In the genomic region with DNA sequence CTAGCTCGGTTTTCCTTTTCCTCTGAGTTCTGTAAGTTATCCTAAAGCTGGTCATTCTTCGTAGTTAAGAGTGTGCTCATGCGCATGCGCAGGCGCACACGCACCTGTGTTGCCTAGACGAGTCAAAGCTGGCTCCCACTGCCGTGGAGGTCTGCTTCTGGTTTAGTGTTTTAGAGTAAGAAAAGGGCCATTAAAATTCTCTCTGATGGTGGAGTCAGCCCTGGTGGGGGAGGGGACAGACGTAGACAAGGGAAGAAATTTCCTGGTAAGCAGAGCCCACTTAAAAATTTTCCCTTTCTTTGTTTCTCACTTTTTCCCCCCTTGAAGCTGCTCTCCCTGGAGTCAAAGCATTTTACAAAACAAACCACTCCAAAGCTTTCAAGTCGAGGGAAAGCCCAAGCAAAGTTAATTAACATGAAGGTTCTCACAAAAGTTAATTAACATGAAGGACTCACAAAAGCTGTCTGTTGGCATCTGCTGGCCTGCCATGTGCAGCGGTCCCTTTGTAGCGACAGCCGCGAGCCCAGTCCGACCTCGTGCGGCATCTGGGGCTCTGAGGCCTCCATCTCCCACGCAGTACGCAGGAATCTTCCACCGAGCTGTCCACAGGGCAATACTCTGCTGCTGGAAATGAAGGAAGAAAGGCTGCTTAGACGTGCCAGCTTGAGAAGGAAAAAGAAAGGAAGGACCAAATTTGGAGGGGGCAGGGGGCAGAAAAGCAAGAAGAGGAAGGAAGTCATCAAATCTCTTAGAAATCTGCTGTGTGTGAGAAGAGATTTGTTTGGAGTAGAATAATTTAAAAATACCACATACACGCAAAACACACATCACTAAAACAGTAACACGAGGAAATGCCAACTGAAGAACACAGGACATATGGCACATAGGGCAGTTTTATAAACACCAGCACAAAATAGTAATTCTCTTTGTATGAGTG, we compare ENCODE assay signal across 8 mouse cellular contexts. TPM values are rescaled to one million over a fixed set of nuclear protein-coding genes. Genes with fewer than 3 reads are reported as not detected.
DNase-seq lines count a peak whose midpoint lies in the region; ATAC-seq and TF ChIP-seq lines count a peak whose summit lies in the region.

A gene (minus strand): TSS at position 633 of the 937 bp plus-strand sequence.

- DNase-seq in lung, adult 2 months = no peak
- no peak for DNase-seq in lung, postnatal 36 days
- DNase-seq in ZHBTc4 (ENCODE audit: low read depth, low spot score) = peak; percentile 94
- DNase-seq in forebrain, embryonic 14.5 days (ENCODE audit: low spot score) = peak; percentile 77
- peak; percentile 56 for DNase-seq in kidney, postnatal 0 days (ENCODE audit: low spot score)
- DNase-seq in neural tube, embryonic 11.5 days (ENCODE audit: low spot score) = peak; percentile 72
- DNase-seq in gastrocnemius, postnatal 10 days = no peak
- no peak for DNase-seq in gastrocnemius, postnatal 36 days

- peak within 1 kb of the TSS; percentile 18 for H3K4me3 ChIP-seq in lung, adult 2 months (replicated peaks; ENCODE audit: extremely low read depth, low read depth, low read length)
- H3K4me3 ChIP-seq in forebrain, embryonic 14.5 days (ENCODE audit: low read depth, low read length) = no peak within 1 kb of the TSS
- 0 out of 2 replicates have a peak within 1 kb of the TSS, but pooled peaks have one; percentile 7 for H3K4me3 ChIP-seq in kidney, postnatal 0 days (replicated peaks; ENCODE audit: low read depth, low read length)
- no peak within 1 kb of the TSS for H3K4me3 ChIP-seq in neural tube, embryonic 11.5 days (ENCODE audit: low read depth, low read length)

- H3K9ac ChIP-seq in forebrain, embryonic 14.5 days (ENCODE audit: low read length) = no peak within 1 kb of the TSS
- 0 out of 2 replicates have a peak within 1 kb of the TSS, but pooled peaks have one; percentile 40 for H3K9ac ChIP-seq in kidney, postnatal 0 days (ENCODE audit: low read depth, low read length)
- peak within 1 kb of the TSS; percentile 35 for H3K9ac ChIP-seq in neural tube, embryonic 11.5 days (ENCODE audit: low read length)

- TF ChIP-seq POLR2A in lung, adult 2 months (IDR thresholded peaks at IDR 0.05; ENCODE audit: borderline replicate concordance, extremely low read depth, low read depth, low read length) = no peak

- intact Hi-C loops in gastrocnemius, postnatal 36 days (cut with DNase I) = no loop called here

- no peak within 1 kb of the TSS for H3K27ac ChIP-seq in forebrain, embryonic 14.5 days (ENCODE audit: low read depth, low read length)
- H3K27ac ChIP-seq in kidney, postnatal 0 days = peak within 1 kb of the TSS; percentile 9; the same call in 1 of the 2 replicates
- H3K27ac ChIP-seq in neural tube, embryonic 11.5 days (ENCODE audit: low read depth, low read length) = peak within 1 kb of the TSS; percentile 62

- H3K9me3 ChIP-seq in forebrain, embryonic 14.5 days (replicated peaks; ENCODE audit: control insufficient read depth, low read length) = no peaks in the 10 kb centered on the region
- H3K9me3 ChIP-seq in kidney, postnatal 0 days (replicated peaks; ENCODE audit: low read length) = no peaks in the 10 kb centered on the region
- no peaks in the 10 kb centered on the region for H3K9me3 ChIP-seq in neural tube, embryonic 11.5 days (ENCODE audit: control insufficient read depth, low read length)

- no peak for TF ChIP-seq CTCF in lung, adult 2 months (IDR thresholded peaks at IDR 0.05; ENCODE audit: insufficient read depth, low read length)
- no peak for TF ChIP-seq CTCF in kidney, postnatal 0 days (IDR thresholded peaks at IDR 0.05; ENCODE audit: low read depth)

- no peaks in the 10 kb centered on the region for H3K4me1 ChIP-seq in lung, adult 2 months (ENCODE audit: control insufficient read depth, insufficient read depth, low read length)
- peaks cover 10% of the 10 kb centered on the region for H3K4me1 ChIP-seq in forebrain, embryonic 14.5 days (ENCODE audit: control insufficient read depth, insufficient read depth, low read length)
- H3K4me1 ChIP-seq in kidney, postnatal 0 days (replicated peaks; ENCODE audit: insufficient read depth, low read length) = 0 out of 2 replicates have a peak, but pooled peaks cover 9% of the 10 kb centered on the region
- peaks cover 7% of the 10 kb centered on the region; the same call in 1 of the 2 replicates for H3K4me1 ChIP-seq in neural tube, embryonic 11.5 days (ENCODE audit: control insufficient read depth, insufficient read depth, low read length)

- H3K36me3 ChIP-seq in forebrain, embryonic 14.5 days (ENCODE audit: control insufficient read depth, insufficient read depth, low read length) = no peaks in the 10 kb centered on the region
- no peaks in the 10 kb centered on the region for H3K36me3 ChIP-seq in kidney, postnatal 0 days (ENCODE audit: insufficient read depth, low read length)
- H3K36me3 ChIP-seq in neural tube, embryonic 11.5 days (ENCODE audit: control insufficient read depth, insufficient read depth, low read length) = no peaks in the 10 kb centered on the region

- peak within 1 kb of the TSS; percentile 42 for H3K4me2 ChIP-seq in forebrain, embryonic 14.5 days (ENCODE audit: low read length)
- peak within 1 kb of the TSS; percentile 45 for H3K4me2 ChIP-seq in kidney, postnatal 0 days (ENCODE audit: low read length)
- peak within 1 kb of the TSS; percentile 25 for H3K4me2 ChIP-seq in neural tube, embryonic 11.5 days (ENCODE audit: low read depth)

- peaks cover 6% of the 10 kb centered on the region; the same call in 1 of the 2 replicates for H3K27me3 ChIP-seq in forebrain, embryonic 14.5 days (replicated peaks; ENCODE audit: control insufficient read depth, insufficient read depth, low read length)
- no peaks in the 10 kb centered on the region for H3K27me3 ChIP-seq in kidney, postnatal 0 days (ENCODE audit: insufficient read depth, low read length)
- H3K27me3 ChIP-seq in neural tube, embryonic 11.5 days (ENCODE audit: control insufficient read depth, insufficient read depth, low read length) = no peaks in the 10 kb centered on the region

- peak; percentile 87 for ATAC-seq in forebrain, embryonic 14.5 days
- peak; percentile 57; the same call in 1 of the 2 replicates for ATAC-seq in kidney, postnatal 0 days (replicated peaks; ENCODE audit: low FRiP score, low read depth)
- ATAC-seq in neural tube, embryonic 11.5 days (ENCODE audit: insufficient read depth, low FRiP score, low TSS enrichment) = peak; percentile 91

- 31% methylated on average over 23 of the region's 23 CpGs for WGBS in lung, adult 2 months
- 13% methylated on average over 23 of the region's 23 CpGs for WGBS in forebrain, embryonic 14.5 days
- WGBS in kidney, postnatal 0 days = 20% methylated on average over 23 of the region's 23 CpGs
- 21% methylated on average over 23 of the region's 23 CpGs for WGBS in neural tube, embryonic 11.5 days

RNA-seq across cellular contexts. Expression of the gene that starts here (rescaled TPM):
- polyA plus RNA-seq in lung, adult 2 months (2012; rRNA removed) = 12.6 and 18.6 TPM in 2 replicates
- polyA plus RNA-seq in forebrain, embryonic 14.5 days (2014; fragmentation: Nextera tagmentation; extraction: Ambion mirVana) = 12.8 and 13.1 TPM in 2 replicates
- polyA plus RNA-seq in kidney, postnatal 0 days (2015; fragmentation: Nextera tagmentation; extraction: Ambion mirVana) = 16.2 and 16.7 TPM in 2 replicates
- 22.2 and 26.3 TPM in 2 replicates for polyA plus RNA-seq in neural tube, embryonic 11.5 days (2014; fragmentation: Nextera tagmentation; extraction: Ambion mirVana)
- 1 to 10 TPM; 5.2 to 7.0 TPM for total RNA-seq in gastrocnemius, postnatal 10 days (2021)
- 1 to 10 TPM; 1.5 to 2.9 TPM for total RNA-seq in gastrocnemius, postnatal 36 days (2021)

Comparison
In these comparisons a context has a peak if more than half of its experiments do, and no peak if none do; other contexts are left out.
1. DNase-seq: peak in ZHBTc4 (single experiment), forebrain, embryonic 14.5 days (single experiment), kidney, postnatal 0 days (single experiment) and neural tube, embryonic 11.5 days (single experiment); none in lung, adult 2 months (single experiment), lung, postnatal 36 days (single experiment), gastrocnemius, postnatal 10 days (single experiment) and gastrocnemius, postnatal 36 days (0 of 2).
2. H3K4me3 ChIP-seq: peak in lung, adult 2 months (single experiment) and kidney, postnatal 0 days (single experiment); none in forebrain, embryonic 14.5 days (single experiment) and neural tube, embryonic 11.5 days (single experiment).
3. Peak in every context shown above with its lines, with median percentiles within 50 percentile points of each other: ATAC-seq and H3K4me2 ChIP-seq.